Mouse (Mus musculus) induced T-regulatory cell, adult 2 months (primary cell): ENCODE measurements around the gene Sept11.
A peak's percentile ranks its signal among the peaks of the same experiment; 100 is the strongest.

ENCODE experiments used
- DNase-seq: peaks from one replicate; pipeline ENCODE4 v3.0.0-alpha.2; 2012; ENCODE audit warnings: low read depth

The Sept11 gene

GRCm38 (mm10) chr5:93126930-93127562 lies 33.8 kb downstream of the Sept11 start:
- DNase-seq: no peak

GRCm38 (mm10) chr5:93127722-93128121 lies 34.5 kb downstream of the Sept11 start:
- DNase-seq: no peak

GRCm38 (mm10) chr5:93128765-93129164 lies 35.5 kb downstream of the Sept11 start:
- no peak for DNase-seq

- DNase-seq: no peak
These were observed 36.7 kb downstream of the Sept11 start for GRCm38 (mm10) chr5:93129953-93130352.

GRCm38 (mm10) chr5:93131401-93131800 lies 38.2 kb downstream of the Sept11 start:
- DNase-seq: no peak

- DNase-seq: peak; percentile 89
These were observed 40.4 kb downstream of the Sept11 start for GRCm38 (mm10) chr5:93133445-93134244.

GRCm38 (mm10) chr5:93135368-93136107 lies 42.3 kb downstream of the Sept11 start:
- peak; percentile 72 for DNase-seq

GRCm38 (mm10) chr5:93136956-93137586 lies 43.8 kb downstream of the Sept11 start:
- DNase-seq: peak; percentile 88

GRCm38 (mm10) chr5:93139350-93139749 lies 46.1 kb downstream of the Sept11 start:
- DNase-seq: no peak

- DNase-seq: no peak
These were observed 47.5 kb downstream of the Sept11 start for GRCm38 (mm10) chr5:93140747-93141146.

GRCm38 (mm10) chr5:93143360-93144091 lies 50.3 kb downstream of the Sept11 start:
- DNase-seq: no peak

- no peak for DNase-seq
These were observed 51.6 kb downstream of the Sept11 start for GRCm38 (mm10) chr5:93144874-93145273.

- no peak for DNase-seq
These were observed 52.3 kb downstream of the Sept11 start for GRCm38 (mm10) chr5:93145504-93145903.

- DNase-seq: no peak
These were observed 56.9 kb downstream of the Sept11 start for GRCm38 (mm10) chr5:93149969-93150777.

GRCm38 (mm10) chr5:93151985-93152384 lies 58.7 kb downstream of the Sept11 start:
- peak; percentile 81 for DNase-seq

GRCm38 (mm10) chr5:93152451-93152850 lies 59.2 kb downstream of the Sept11 start:
- DNase-seq: peak; percentile 82

GRCm38 (mm10) chr5:93154401-93154800 lies 61.2 kb downstream of the Sept11 start:
- DNase-seq: no peak

GRCm38 (mm10) chr5:93163541-93163940 lies 70.3 kb downstream of the Sept11 start:
- DNase-seq: peak; percentile 67

GRCm38 (mm10) chr5:93167919-93168516 lies 74.8 kb downstream of the Sept11 start:
- no peak for DNase-seq

GRCm38 (mm10) chr5:93168654-93169053 lies 75.4 kb downstream of the Sept11 start:
- DNase-seq: no peak
